Mouse (Mus musculus): Measurements from ENCODE around the gene Cp.
"Not testable (repeated sequence)": the region's sequence is repeated elsewhere in the genome, so short reads cannot be mapped to it uniquely, and the experiment has no call there.

Cp gene

GRCm38 (mm10) chr3:20007759-20008158 lies 50.9 kb downstream of the Cp start:
- no peak for DNase-seq

DNA sequence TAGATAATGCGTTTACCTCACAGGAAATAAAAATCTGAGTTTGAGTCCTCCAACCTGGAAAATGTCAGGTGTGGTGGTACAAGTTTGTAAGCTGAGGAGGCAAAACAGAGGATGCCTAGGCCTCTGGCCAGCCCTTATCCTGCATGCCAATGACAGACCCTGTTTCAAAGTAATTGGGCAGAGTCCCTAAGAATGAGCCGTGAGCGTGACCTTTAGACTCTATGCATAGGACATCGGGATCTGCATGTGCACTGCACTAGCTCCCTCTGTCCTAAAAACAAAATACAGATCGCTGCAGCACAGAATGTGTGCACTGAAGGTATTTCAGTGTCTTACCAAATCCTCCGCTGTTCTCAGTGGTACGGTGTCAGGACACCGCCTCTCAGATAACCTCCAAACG lies 53.6 kb downstream of the Cp start:
- DNase-seq = no peak

DNA sequence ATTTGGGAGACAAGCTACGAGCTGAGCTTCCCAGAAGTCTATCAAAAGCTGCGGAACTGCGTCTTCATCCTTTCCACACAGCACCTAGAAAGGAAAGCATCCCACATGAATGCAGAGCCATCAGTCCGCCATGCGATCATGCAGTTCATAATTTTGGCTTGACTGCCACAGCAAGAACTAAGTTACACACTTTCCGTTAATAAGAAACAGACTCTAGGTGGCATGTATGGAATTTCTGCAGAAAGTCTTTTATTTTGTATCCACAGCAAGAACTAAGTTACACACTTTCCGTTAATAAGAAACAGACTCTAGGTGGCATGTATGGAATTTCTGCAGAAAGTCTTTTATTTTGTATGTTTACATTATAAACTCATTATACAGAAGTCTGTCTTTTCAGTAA lies 54.1 kb downstream of the Cp start:
- DNase-seq = not testable (repeated sequence)

DNA sequence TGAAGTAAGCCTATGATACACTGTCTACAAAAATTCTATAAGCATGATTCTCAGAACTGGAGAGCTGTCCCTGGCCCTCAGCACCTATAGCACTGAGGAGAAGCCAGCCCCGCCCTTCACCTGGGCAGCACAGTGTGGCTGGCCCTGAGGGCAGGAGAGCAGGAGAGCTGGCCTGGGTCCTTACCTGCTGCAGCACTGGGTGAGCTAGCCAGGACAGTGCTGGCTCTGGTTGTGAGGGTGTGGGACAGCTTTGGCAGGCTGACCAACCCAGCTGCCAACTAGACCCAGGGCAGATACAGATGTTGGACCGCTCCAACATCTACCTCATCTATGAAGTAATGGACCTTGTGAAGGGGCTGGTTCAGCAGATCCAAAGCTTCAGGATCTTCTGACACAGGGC lies 57.6 kb downstream of the Cp start:
- DNase-seq = no peak

- DNase-seq = no peak
Measured at GRCm38 (mm10) chr3:20018076-20018475, 61.2 kb downstream of the Cp start.

DNA sequence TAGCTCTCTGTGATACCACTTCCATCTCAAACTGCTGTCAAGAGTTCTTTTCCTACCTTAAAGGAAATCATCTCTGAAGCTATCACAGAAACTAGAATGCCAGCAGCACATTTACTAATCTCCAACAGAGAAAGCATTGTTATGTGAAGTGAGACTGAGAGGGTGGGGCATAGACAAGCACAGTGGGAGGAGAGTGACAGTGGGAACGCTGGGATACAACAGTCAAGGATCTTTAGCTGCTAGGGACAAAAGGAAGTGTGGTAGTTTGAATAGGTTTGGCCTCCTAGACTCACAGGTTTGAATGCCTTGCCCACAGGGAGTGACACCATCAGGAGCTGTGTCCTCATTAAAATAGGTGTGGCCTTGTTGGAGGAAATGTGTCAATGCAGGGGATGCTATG lies 67.0 kb downstream of the Cp start:
- DNase-seq = no peak

DNA sequence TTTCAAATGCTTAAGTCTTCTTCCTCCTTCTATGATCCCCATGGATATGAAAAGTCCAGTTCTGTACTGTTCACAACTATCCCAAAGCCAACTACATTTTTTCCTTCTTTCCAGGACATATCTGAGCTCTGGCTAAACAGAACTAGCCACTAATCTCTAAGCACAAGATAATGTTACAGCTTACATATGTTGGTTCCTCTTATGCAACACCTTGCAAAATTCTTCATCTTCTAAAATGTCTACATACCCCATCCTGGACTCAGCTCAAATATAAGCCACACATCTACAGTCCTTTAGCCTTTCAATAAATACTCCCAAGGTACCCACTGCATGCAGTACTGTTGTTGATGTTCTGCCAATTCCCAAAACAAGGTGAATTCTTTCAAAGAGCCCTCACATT lies 69.6 kb downstream of the Cp start:
- DNase-seq = no peak

GRCm38 (mm10) chr3:20026996-20027689 lies 70.3 kb downstream of the Cp start:
- no peak for DNase-seq

GRCm38 (mm10) chr3:20027788-20028187 lies 70.9 kb downstream of the Cp start:
- no peak for DNase-seq

GRCm38 (mm10) chr3:20028640-20029039 lies 71.8 kb downstream of the Cp start:
- no peak for DNase-seq

GRCm38 (mm10) chr3:20030807-20031206 lies 74.0 kb downstream of the Cp start:
- DNase-seq = no peak

- DNase-seq = no peak
Measured at GRCm38 (mm10) chr3:20033761-20034718, 77.2 kb downstream of the Cp start.

GRCm38 (mm10) chr3:20034719-20035404 lies 78.0 kb downstream of the Cp start, which contains the start of gene Hps3:
Gene Hps3, minus strand, starts transcription at chr3:20035315.
- DNase-seq = peak; percentile 85

DNA sequence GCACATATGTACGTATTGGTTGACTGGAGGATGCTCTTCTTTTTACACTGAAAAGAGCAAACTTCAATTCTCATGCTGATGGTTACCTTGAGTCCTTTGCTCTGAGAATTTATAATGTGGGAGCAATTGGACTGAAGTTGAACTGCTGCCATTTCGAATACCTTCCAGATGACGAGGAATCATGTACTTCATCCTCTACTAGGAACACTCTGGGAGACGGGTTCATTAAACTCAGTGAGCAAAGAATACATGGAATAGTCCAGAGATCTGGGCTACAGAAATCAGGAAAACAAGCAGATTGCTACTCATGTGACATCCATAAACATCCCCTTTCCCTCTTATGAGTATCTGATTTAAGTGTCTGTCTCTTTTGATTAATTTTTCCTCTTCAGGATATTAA lies 79.2 kb downstream of the Cp start:
- no peak for DNase-seq

- not testable (repeated sequence) for DNase-seq
Measured at GRCm38 (mm10) chr3:20041461-20041860, 84.6 kb downstream of the Cp start.

DNA sequence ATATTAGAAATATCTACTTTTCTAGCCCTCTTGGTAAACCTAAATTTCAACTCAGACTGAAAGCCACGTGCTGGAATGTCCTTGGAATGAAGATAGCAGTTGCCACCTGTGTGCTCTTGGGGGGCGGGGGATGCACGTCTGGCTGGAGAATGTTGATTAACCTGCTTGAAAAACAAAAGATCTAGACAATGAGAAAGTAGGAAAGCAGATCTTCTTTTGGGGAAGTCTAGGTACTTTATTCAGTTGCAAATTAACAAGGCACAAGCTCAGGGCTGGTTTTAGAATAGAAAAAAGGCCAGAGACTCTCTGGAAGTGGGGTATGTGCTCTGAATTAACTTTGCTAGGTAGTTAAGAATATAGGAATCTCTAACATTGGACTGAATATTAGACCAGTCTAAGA lies 87.9 kb downstream of the Cp start:
- not testable (repeated sequence) for DNase-seq

- DNase-seq = peak; percentile 92 to 97
Measured at GRCm38 (mm10) chr3:20057306-20058196, 100.7 kb downstream of the Cp start, which contains the start of gene Hltf. Gene Hltf, plus strand, starts transcription at chr3:20057811.

DNA sequence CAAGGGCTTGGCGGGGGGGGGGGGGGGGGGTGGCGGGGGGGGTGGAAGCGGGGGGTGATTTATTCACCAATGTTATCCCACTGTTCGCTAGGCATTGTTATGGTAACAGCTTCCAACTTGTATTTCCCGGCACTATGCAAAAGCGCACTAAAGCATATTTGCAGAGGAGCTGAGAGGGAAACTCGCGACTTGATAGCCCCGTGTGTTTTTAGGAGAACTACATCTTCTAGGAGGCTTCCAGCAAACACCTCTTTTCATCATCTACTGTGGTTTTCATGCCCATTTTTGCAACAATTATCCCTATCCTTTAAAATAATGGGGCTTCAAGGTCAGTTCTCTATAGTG lies 101.3 kb downstream of the Cp start:
- DNase-seq = no peak
